Mouse (Mus musculus): Measurements from ENCODE around the gene Ccdc86. TPM values are rescaled to one million over a fixed set of nuclear protein-coding genes. Genes with fewer than 3 reads are reported as not detected.

Gene Ccdc86
- polyA plus RNA-seq, 1 experiment from 2014 or later: 12.9 TPM

DNA sequence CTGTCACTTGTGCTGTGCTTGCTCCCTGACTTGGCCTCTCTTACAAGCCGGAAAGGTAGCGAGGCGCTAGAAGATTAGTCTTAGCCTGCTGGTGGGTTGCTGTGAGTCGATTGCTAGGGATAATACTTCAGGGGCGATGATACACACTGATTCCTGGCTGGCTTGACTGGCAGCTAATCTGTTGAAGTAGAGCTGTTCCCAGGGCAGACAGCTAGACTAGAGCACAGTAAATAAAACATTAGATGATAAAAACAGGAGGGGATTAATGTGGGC lies 43.4 kb downstream of the Ccdc86 start:
- Histone ChIP-seq H3K4me3 (ENCODE audit: control insufficient read depth in 1 of 2, insufficient read depth in 1 of 2, low read depth in 1 of 2, low read length in 2 of 2) (no peak overlapping the region), H3K36me3 (ENCODE audit: control insufficient read depth, insufficient read depth, low read length) (peaks cover 67% of the 10 kb centered on the region), H3K9me3 (ENCODE audit: control insufficient read depth, low read length) (no peaks in the 10 kb centered on the region), H3K4me1 (ENCODE audit: control insufficient read depth in 2 of 2, insufficient read depth in 2 of 2, low read length in 2 of 2) (peaks cover 25 to 53% of the 10 kb centered on the region in 2 experiments), H3K27ac (replicated peaks in 1 of 2; ENCODE audit: control insufficient read depth in 1 of 2, insufficient read depth in 1 of 2, low read depth in 2 of 2, low read length in 2 of 2) (peak overlapping the region; percentile 74 to 90), H3K9ac (ENCODE audit: low read length) (peak overlapping the region; percentile 53), H3K4me2 (ENCODE audit: low read length) (peak overlapping the region; percentile 31; the same call in 1 of the 2 replicates), H3K27me3 (ENCODE audit: control insufficient read depth, insufficient read depth, low read length) (no peaks in the 10 kb centered on the region)
- 26% methylated on average over 5 of the region's 5 CpGs for WGBS
- ATAC-seq (ENCODE audit: insufficient number of reproducible peaks, insufficient read depth, low FRiP score, low read depth): no peak

DNA sequence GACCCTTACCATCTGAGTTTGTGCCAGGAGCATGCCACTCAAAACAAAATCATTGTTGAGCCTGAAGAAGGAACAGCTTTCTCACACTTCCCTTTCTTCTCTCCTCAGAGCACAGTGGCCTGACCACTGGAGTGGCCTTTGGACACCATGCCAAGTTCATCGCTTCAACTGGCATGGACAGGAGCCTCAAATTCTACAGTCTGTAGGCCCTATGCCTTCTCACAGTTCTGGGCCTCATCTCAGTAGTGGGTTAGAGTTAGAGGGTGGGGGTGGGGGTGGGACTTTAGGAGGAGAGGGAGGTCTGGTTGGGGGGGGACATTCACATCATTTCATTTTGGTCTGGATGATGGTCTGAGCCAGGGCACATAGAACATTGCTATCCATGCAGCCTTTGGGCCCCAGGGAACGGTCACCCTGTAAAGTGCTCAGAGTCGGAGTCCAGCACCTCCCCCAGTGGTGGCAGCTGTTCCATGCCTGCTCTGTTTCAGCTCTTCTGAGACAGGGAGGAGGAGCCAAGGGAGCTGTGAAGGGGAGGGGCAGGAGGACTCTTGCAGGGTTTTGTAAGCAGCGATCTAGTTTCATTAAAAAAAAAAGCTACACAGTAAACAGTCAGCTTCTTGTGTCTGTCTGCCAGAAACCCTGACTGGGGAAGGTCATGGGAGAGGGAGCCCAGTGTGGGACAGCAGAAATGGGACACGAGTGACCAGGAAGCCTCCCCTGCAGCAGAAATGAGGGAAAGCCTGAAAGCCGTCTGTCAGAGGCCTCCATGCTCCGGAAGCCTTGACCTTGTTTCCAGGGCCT lies 43.9 kb downstream of the Ccdc86 start:
- Histone ChIP-seq H3K4me2 (ENCODE audit: low read length) (peak overlapping the region; percentile 31; the same call in 1 of the 2 replicates), H3K9ac (ENCODE audit: low read length) (peak overlapping the region; percentile 53), H3K27me3 (ENCODE audit: control insufficient read depth, insufficient read depth, low read length) (no peaks in the 10 kb centered on the region), H3K36me3 (ENCODE audit: control insufficient read depth, insufficient read depth, low read length) (peaks cover 72% of the 10 kb centered on the region), H3K4me3 (ENCODE audit: control insufficient read depth in 1 of 2, insufficient read depth in 1 of 2, low read depth in 1 of 2, low read length in 2 of 2) (no peak overlapping the region), H3K4me1 (ENCODE audit: control insufficient read depth in 2 of 2, insufficient read depth in 2 of 2, low read length in 2 of 2) (peaks cover 25 to 51% of the 10 kb centered on the region in 2 experiments), H3K27ac (replicated peaks in 1 of 2; ENCODE audit: control insufficient read depth in 1 of 2, insufficient read depth in 1 of 2, low read depth in 2 of 2, low read length in 2 of 2) (peak overlapping the region; percentile 76 to 90), H3K9me3 (ENCODE audit: control insufficient read depth, low read length) (no peaks in the 10 kb centered on the region)
- WGBS: 23% methylated on average over 7 of the region's 7 CpGs
- ATAC-seq (ENCODE audit: insufficient number of reproducible peaks, insufficient read depth, low FRiP score, low read depth): peak; percentile 62

DNA sequence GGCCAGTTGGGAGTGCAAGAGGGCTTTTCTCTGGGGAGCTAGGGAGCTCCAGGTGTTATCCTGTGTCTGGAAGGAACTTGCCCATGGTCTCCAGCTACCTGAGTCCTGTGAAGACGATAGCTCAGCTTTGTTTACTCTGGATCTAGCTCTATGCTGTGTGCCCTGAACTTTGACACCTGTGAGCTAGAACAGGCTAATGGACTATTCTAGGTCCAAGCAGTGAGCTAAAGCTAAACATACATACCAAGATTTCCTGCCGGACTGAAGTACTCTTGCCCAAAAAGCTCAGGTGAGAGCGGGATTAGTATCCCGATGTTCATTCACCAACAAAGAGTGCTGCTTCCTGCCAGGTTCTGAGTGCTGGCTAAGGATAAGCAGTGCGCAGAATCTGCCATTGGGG lies 44.6 kb downstream of the Ccdc86 start:
- ATAC-seq (ENCODE audit: insufficient number of reproducible peaks, insufficient read depth, low FRiP score, low read depth): no peak
- H3K4me3 ChIP-seq (ENCODE audit: control insufficient read depth in 1 of 2, insufficient read depth in 1 of 2, low read depth in 1 of 2, low read length in 2 of 2): no peak overlapping the region
- H3K4me2 ChIP-seq (ENCODE audit: low read length): no peak overlapping the region
- peak overlapping the region; percentile 76 to 90 for H3K27ac ChIP-seq (replicated peaks in 1 of 2; ENCODE audit: control insufficient read depth in 1 of 2, insufficient read depth in 1 of 2, low read depth in 2 of 2, low read length in 2 of 2)
- H3K36me3 ChIP-seq (ENCODE audit: control insufficient read depth, insufficient read depth, low read length): peaks cover 78% of the 10 kb centered on the region
- no peaks in the 10 kb centered on the region for H3K27me3 ChIP-seq (ENCODE audit: control insufficient read depth, insufficient read depth, low read length)
- H3K4me1 ChIP-seq (ENCODE audit: control insufficient read depth in 2 of 2, insufficient read depth in 2 of 2, low read length in 2 of 2): peaks cover 23 to 46% of the 10 kb centered on the region in 2 experiments
- no peaks in the 10 kb centered on the region for H3K9me3 ChIP-seq (ENCODE audit: control insufficient read depth, low read length)
- H3K9ac ChIP-seq (ENCODE audit: low read length): 0 out of 2 replicates have a peak overlapping the region, but pooled peaks have one; percentile 17
- 82% methylated on average over 5 of the region's 5 CpGs for WGBS

DNA sequence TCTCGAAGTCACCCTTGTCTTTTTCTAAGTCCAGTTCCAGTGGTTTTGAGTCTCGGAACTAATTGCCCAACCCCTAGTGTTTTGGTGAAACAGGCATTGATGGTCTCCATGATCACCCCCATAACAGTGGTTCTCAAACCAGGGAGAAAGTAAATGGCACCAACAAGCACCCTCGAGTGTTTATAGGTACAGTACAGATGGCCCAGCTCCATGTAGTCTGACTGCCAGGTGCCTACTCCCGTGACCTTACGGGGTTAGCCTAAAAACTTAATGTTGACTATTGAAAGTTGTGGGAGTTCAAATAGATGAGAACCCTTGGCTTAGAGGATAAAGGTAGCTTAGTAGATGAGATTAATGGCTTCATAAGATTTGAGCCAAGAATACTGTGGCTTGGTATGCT lies 48.0 kb downstream of the Ccdc86 start:
- H3K36me3 ChIP-seq (ENCODE audit: control insufficient read depth, insufficient read depth, low read length): peaks cover 91% of the 10 kb centered on the region
- 94% methylated on average over 5 of the region's 5 CpGs for WGBS
- no peak overlapping the region for H3K9ac ChIP-seq (ENCODE audit: low read length)
- no peak overlapping the region for H3K4me2 ChIP-seq (ENCODE audit: low read length)
- H3K4me3 ChIP-seq (ENCODE audit: control insufficient read depth in 1 of 2, insufficient read depth in 1 of 2, low read depth in 1 of 2, low read length in 2 of 2): no peak overlapping the region
- peaks cover 12 to 34% of the 10 kb centered on the region in 2 experiments for H3K4me1 ChIP-seq (ENCODE audit: control insufficient read depth in 2 of 2, insufficient read depth in 2 of 2, low read length in 2 of 2)
- H3K9me3 ChIP-seq (ENCODE audit: control insufficient read depth, low read length): no peaks in the 10 kb centered on the region
- H3K27ac ChIP-seq (replicated peaks in 1 of 2; ENCODE audit: control insufficient read depth in 1 of 2, insufficient read depth in 1 of 2, low read depth in 2 of 2, low read length in 2 of 2): no peak overlapping the region
- no peak for ATAC-seq (ENCODE audit: insufficient number of reproducible peaks, insufficient read depth, low FRiP score, low read depth)
- no peaks in the 10 kb centered on the region for H3K27me3 ChIP-seq (ENCODE audit: control insufficient read depth, insufficient read depth, low read length)

DNA sequence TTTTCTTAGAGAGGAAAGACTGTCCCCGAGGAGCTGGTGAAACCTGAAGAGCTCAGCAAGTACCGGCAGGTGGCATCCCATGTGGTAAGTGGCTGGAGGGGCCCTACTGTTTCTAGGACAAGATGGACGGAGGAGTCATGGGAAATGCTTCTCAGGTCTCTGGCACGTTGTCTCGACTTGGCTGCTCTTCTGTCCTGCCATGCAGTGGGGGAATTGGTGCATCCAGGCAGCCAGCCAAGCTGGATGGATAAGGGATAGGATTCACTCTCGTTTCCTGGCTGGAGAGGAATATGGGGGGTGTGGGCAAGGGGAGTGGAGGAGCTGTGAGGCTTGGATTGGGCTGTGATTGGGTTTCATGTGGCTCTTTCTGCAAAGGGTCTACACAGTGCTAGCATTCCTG lies 48.8 kb downstream of the Ccdc86 start:
- peaks cover 6 to 29% of the 10 kb centered on the region in 2 experiments for H3K4me1 ChIP-seq (ENCODE audit: control insufficient read depth in 2 of 2, insufficient read depth in 2 of 2, low read length in 2 of 2)
- H3K4me2 ChIP-seq (ENCODE audit: low read length): no peak overlapping the region
- peaks cover 83% of the 10 kb centered on the region for H3K36me3 ChIP-seq (ENCODE audit: control insufficient read depth, insufficient read depth, low read length)
- ATAC-seq (ENCODE audit: insufficient number of reproducible peaks, insufficient read depth, low FRiP score, low read depth): no peak
- no peak overlapping the region for H3K27ac ChIP-seq (replicated peaks in 1 of 2; ENCODE audit: control insufficient read depth in 1 of 2, insufficient read depth in 1 of 2, low read depth in 2 of 2, low read length in 2 of 2)
- no peaks in the 10 kb centered on the region for H3K9me3 ChIP-seq (ENCODE audit: control insufficient read depth, low read length)
- H3K4me3 ChIP-seq (ENCODE audit: control insufficient read depth in 1 of 2, insufficient read depth in 1 of 2, low read depth in 1 of 2, low read length in 2 of 2): no peak overlapping the region
- H3K27me3 ChIP-seq (ENCODE audit: control insufficient read depth, insufficient read depth, low read length): no peaks in the 10 kb centered on the region
- 56% methylated on average over 6 of the region's 6 CpGs for WGBS
- H3K9ac ChIP-seq (ENCODE audit: low read length): no peak overlapping the region

DNA sequence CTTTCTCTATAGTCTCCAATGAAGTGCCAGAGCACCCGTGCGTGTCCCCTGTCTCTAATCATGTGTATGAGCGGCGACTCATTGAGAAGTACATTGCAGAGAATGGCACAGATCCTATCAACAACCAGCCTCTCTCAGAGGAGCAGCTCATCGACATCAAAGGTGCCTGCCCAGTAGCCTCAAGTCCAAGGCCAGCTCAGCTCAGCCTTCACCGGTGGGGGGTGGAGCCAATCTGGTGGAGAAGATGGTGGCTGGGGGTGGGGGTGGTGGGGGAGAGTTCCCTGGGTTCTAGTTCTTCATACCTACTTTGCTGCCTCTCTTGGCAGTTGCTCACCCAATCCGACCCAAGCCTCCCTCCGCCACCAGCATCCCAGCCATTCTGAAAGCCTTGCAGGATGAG lies 51.6 kb downstream of the Ccdc86 start:
- H3K4me3 ChIP-seq (ENCODE audit: control insufficient read depth in 1 of 2, insufficient read depth in 1 of 2, low read depth in 1 of 2, low read length in 2 of 2): peak overlapping the region in 1 of 2 experiments; percentile 73; a peak in 1 of 4 replicates
- H3K27ac ChIP-seq (replicated peaks in 1 of 2; ENCODE audit: control insufficient read depth in 1 of 2, insufficient read depth in 1 of 2, low read depth in 2 of 2, low read length in 2 of 2): peak overlapping the region; percentile 67 to 78; a peak in 3 of 4 replicates
- H3K9me3 ChIP-seq (ENCODE audit: control insufficient read depth, low read length): no peaks in the 10 kb centered on the region
- 73% methylated on average over 8 of the region's 8 CpGs for WGBS
- H3K27me3 ChIP-seq (ENCODE audit: control insufficient read depth, insufficient read depth, low read length): no peaks in the 10 kb centered on the region
- peak overlapping the region; percentile 84 for H3K9ac ChIP-seq (ENCODE audit: low read length)
- H3K4me2 ChIP-seq (ENCODE audit: low read length): peak overlapping the region; percentile 90
- no peak for ATAC-seq (ENCODE audit: insufficient number of reproducible peaks, insufficient read depth, low FRiP score, low read depth)
- H3K4me1 ChIP-seq (ENCODE audit: control insufficient read depth in 2 of 2, insufficient read depth in 2 of 2, low read length in 2 of 2): peaks cover 0 to 19% of the 10 kb centered on the region in 2 experiments; a peak in 3 of 4 replicates
- peaks cover 56% of the 10 kb centered on the region for H3K36me3 ChIP-seq (ENCODE audit: control insufficient read depth, insufficient read depth, low read length)

DNA sequence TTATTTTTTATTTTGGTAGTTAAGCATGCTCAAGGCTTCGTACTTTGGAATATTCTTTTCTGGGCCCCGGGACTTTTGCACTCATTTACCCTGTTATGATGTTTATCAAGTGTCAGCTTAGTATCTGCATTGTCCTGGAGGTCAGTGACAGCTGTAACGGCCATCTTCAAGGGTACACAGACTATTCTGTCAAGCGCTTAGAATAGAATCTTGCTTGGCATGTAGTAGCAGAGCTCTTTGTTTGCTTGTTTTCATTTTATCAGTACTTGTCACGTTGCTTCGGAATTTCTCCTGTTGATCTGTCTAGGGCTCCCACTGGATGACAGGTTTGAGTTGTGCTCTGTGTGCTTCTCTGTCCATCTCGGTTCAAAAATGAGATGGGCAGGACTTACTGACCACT lies 52.2 kb downstream of the Ccdc86 start:
- peak overlapping the region; percentile 67 to 78 for H3K27ac ChIP-seq (replicated peaks in 1 of 2; ENCODE audit: control insufficient read depth in 1 of 2, insufficient read depth in 1 of 2, low read depth in 2 of 2, low read length in 2 of 2)
- no peaks in the 10 kb centered on the region for H3K9me3 ChIP-seq (ENCODE audit: control insufficient read depth, low read length)
- WGBS: 23% methylated on average over 7 of the region's 7 CpGs
- H3K4me2 ChIP-seq (ENCODE audit: low read length): peak overlapping the region; percentile 90
- peak overlapping the region; percentile 14 to 73; a peak in 3 of 4 replicates for H3K4me3 ChIP-seq (ENCODE audit: control insufficient read depth in 1 of 2, insufficient read depth in 1 of 2, low read depth in 1 of 2, low read length in 2 of 2)
- H3K27me3 ChIP-seq (ENCODE audit: control insufficient read depth, insufficient read depth, low read length): no peaks in the 10 kb centered on the region
- H3K4me1 ChIP-seq (ENCODE audit: control insufficient read depth in 2 of 2, insufficient read depth in 2 of 2, low read length in 2 of 2): peaks cover 0 to 19% of the 10 kb centered on the region in 2 experiments; a peak in 3 of 4 replicates
- ATAC-seq (ENCODE audit: insufficient number of reproducible peaks, insufficient read depth, low FRiP score, low read depth): no peak
- H3K9ac ChIP-seq (ENCODE audit: low read length): peak overlapping the region; percentile 84
- H3K36me3 ChIP-seq (ENCODE audit: control insufficient read depth, insufficient read depth, low read length): peaks cover 50% of the 10 kb centered on the region
